Comparison of ENCODE assay signal across 21 mouse cellular contexts in the genomic region with DNA sequence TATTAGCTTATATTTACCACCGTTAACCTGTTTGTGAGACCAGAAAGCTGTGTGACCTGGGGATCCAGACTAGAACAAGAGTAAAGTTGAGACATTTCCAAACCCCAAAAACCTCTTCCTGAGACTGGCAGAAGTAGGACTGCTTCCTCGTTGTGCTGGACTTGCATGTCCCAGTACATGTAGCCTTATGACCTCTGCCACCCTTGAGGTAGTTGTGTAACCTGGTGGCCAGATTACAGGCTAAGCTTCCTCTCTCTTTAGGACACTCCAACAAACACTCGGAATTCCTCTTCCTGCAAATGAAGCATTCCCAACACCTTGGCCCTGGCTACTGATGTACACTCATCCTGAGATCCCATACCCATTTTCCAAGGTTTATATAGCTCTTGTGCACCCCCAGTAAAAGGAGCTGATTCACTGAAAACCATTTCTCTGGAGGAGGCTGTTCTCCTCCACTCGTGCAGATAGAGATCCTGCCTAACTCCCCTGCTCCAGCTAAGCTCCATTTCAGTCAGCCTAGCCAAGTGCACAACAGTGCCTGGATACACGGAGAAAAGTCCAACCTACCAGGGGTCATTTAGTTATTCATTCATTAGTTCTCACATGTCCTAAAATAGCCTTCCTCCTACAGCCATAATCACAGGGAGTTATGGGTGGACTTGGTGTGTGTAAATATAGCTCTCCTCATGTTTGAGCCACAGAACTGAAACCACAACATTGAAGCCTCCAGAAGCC.
DNase-seq lines count a peak whose midpoint lies in the region; ATAC-seq lines count a peak whose summit lies in the region.
"Had no signal": no experiment of that assay in that cellular context is flagged by ENCODE, and none has a peak within 500 bp of the region (broad histone marks: within the 10 kb centered on the region; RNA-seq: fewer than 3 reads in every experiment).

No protein-coding gene starts in this region.

- DNase-seq in kidney, adult 8-10 months, result peak; percentile 27 to 51
- no peak for DNase-seq in kidney, postnatal 10 days
- peak; percentile 49 to 58 for DNase-seq in kidney, postnatal 36 days
- peak; percentile 12 for DNase-seq in lung, postnatal 10 days
- no peak for DNase-seq in c-Kit-positive CD71-positive TER-119-positive erythroid progenitor cells, embryonic 14.5 days (ENCODE audit: low spot score)
- no peak for DNase-seq in layer of hippocampus, postnatal 14 days (ENCODE audit: low spot score in 2 of 2)
- DNase-seq: adrenal gland, postnatal 25 days; B cell, adult 2 months; cerebellum, adult 2 months; cerebellum, postnatal 25 days; gastrocnemius, postnatal 25 days; heart, adult 2 months; heart, postnatal 10 days; left cerebral cortex, postnatal 4 days; liver, postnatal 0 days; right cerebral cortex, postnatal 4 days had no signal

- peak; percentile 73 for ATAC-seq in megakaryocyte, adult 5-6 weeks (ENCODE audit: poor library complexity, severe bottlenecking)
- no peak for ATAC-seq in erythroid progenitor cell, adult 5-6 weeks (replicated peaks; ENCODE audit: low FRiP score, poor library complexity, severe bottlenecking)
- ATAC-seq: forebrain, embryonic 13.5 days; intestine, postnatal 0 days; liver, embryonic 12.5 days; liver, postnatal 0 days had no signal

Comparison
In these comparisons a context has a peak if more than half of its experiments do, and no peak if none do; other contexts are left out.
1. DNase-seq: peak in kidney, adult 8-10 months (2 of 2), kidney, postnatal 36 days (2 of 2) and lung, postnatal 10 days (single experiment); none in kidney, postnatal 10 days (single experiment), c-Kit-positive CD71-positive TER-119-positive erythroid progenitor cells, embryonic 14.5 days (single experiment) and layer of hippocampus, postnatal 14 days (0 of 2).